Mouse (Mus musculus): ENCODE measurements at regions not wholly inside any gene's neighbourhood (a gene's known extent, or its start where the extent isn't known, plus 50 kb on each side); places are given as distances from the start of the nearest gene placed in this dataset.
"Not testable (repeated sequence)": the region's sequence is repeated elsewhere in the genome, so short reads cannot be mapped to it uniquely, and the experiment has no call there.

GRCm38 (mm10) chr16:12699557-12699956 lies 409.9 kb upstream of the Ercc4 start:
- no peak for DNase-seq (ENCODE audit: extremely low read depth, insufficient read length, low spot score)

- no peak for DNase-seq (ENCODE audit: extremely low read depth, insufficient read length, low spot score)
Observed at GRCm38 (mm10) chr16:12700088-12700487, 409.4 kb upstream of the Ercc4 start.

- DNase-seq (ENCODE audit: extremely low read depth, insufficient read length, low spot score) = no peak
Observed at GRCm38 (mm10) chr16:12703818-12704590, 405.5 kb upstream of the Ercc4 start.

GRCm38 (mm10) chr16:12706907-12707306 lies 402.6 kb upstream of the Ercc4 start:
- DNase-seq (ENCODE audit: extremely low read depth, insufficient read length, low spot score) = no peak

DNA sequence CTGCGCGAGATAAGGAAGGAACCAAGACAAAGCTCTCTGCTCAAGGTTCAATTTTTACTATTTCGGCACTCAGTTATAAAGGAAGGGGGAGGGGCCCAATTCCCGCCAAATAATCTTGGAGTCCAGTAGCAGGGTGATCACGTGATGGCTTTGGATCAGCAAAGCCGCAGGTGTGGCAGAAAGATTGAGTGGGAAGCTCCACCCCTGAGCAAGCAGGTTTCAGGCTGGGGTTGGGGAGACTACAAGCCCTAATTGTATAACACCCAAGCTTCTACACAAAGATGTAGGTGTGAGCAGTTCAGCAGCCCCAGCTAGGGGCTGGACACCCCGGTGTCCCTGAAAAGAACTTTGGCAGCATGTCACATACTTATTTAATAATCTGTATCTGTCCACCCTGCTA lies 388.1 kb upstream of the Ercc4 start:
- not testable (repeated sequence) for DNase-seq (ENCODE audit: extremely low read depth, insufficient read length, low spot score)

- DNase-seq (ENCODE audit: extremely low read depth, insufficient read length, low spot score) = no peak
Observed at GRCm38 (mm10) chr16:12726043-12726442, 383.4 kb upstream of the Ercc4 start.

DNA sequence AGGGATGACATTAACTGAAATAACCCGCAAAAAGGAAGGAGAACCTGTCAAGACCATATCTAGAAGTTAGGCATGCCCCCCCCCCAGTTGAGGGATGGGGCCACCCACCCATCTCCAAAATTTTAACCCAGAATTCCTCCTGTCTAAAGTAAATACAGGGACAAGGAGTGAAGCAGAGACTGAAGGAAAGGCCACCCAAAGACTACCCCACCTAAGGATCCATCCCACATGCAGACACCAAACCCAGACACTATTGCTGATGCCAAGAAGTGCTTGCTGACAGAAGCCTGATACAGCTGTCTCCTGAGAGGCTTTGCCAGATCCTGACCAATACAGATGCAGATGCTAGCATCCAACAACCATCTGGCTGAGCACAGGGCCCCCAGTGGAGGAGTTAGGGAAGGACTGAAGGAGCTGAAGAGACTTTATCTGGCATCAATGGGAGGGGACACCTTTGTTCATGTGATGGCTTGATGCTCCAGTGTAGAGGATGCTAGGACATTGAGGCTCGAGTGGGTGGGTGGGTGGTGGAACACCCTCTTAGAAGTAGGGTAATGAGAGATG lies 379.2 kb upstream of the Ercc4 start:
- DNase-seq (ENCODE audit: extremely low read depth, insufficient read length, low spot score) = not testable (repeated sequence)

- DNase-seq (ENCODE audit: extremely low read depth, insufficient read length, low spot score) = no peak
Observed at GRCm38 (mm10) chr16:12731588-12731987, 377.9 kb upstream of the Ercc4 start.

- DNase-seq (ENCODE audit: extremely low read depth, insufficient read length, low spot score) = peak; percentile 32
Observed at GRCm38 (mm10) chr16:12742472-12742871, 367.0 kb upstream of the Ercc4 start.

GRCm38 (mm10) chr16:12753181-12753580 lies 356.3 kb upstream of the Ercc4 start:
- DNase-seq (ENCODE audit: extremely low read depth, insufficient read length, low spot score) = no peak

- DNase-seq (ENCODE audit: extremely low read depth, insufficient read length, low spot score) = no peak
Observed at GRCm38 (mm10) chr16:12754361-12754760, 355.1 kb upstream of the Ercc4 start.

- no peak for DNase-seq (ENCODE audit: extremely low read depth, insufficient read length, low spot score)
Observed at GRCm38 (mm10) chr16:12758594-12758993, 350.9 kb upstream of the Ercc4 start.

- no peak for DNase-seq (ENCODE audit: extremely low read depth, insufficient read length, low spot score)
Observed at GRCm38 (mm10) chr16:12764166-12764565, 345.3 kb upstream of the Ercc4 start.

GRCm38 (mm10) chr16:12764608-12765007 lies 344.9 kb upstream of the Ercc4 start:
- DNase-seq (ENCODE audit: extremely low read depth, insufficient read length, low spot score) = no peak

DNA sequence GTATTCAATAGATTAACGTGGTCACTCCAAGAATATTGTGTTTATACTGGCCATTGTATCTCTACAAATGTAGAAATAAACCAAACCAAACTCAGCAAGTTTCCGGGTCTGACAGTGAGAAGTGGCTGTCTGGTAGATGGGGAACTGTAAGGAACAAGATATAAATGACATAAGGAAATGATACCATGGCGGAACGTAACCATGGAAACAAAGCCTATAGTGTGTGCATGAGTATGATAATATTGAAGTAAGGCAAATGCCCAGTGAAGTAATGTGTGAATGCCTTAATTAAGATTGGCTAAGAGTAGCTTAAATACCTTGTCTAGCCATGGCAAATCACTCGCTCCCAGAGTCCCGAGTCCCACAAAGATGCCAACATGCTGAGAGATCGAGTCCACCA lies 342.6 kb upstream of the Ercc4 start:
- no peak for DNase-seq (ENCODE audit: extremely low read depth, insufficient read length, low spot score)

DNA sequence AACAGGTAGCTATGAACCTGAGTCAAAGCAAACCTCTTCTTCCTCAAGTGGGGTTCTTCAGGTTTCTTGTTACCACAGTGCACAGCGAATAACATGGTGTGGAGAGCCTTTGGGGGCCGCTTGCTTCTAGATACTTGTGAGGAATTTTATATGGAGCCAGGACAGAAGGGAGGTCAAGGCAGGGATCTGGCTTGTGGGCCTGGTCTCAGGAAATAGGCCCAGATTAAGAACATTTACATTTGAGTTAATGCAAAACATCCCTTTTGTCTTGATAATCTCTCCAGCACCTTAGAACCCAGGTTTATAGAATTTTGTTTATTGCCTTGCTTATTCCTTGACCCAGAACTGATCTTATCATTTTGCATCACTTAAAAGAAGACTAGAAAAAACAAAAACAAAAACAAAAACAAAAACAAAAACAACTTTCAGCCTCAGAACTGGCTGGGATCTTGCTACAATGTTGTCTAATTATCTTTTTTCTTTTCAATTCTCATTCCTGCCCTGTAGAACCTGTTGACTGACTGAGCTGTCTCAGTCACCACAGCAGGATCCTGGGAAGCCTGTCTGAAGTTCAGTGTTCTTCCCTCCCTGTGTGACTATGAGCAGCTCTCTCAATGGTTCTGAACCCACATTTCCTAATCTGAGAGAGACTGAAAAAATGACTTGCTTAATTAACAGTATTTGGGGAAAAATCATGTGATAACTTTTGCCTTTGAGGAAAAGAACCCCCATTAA lies 341.2 kb upstream of the Ercc4 start:
- no peak for DNase-seq (ENCODE audit: extremely low read depth, insufficient read length, low spot score)

GRCm38 (mm10) chr16:12770482-12770881 lies 339.0 kb upstream of the Ercc4 start:
- DNase-seq (ENCODE audit: extremely low read depth, insufficient read length, low spot score) = no peak

DNA sequence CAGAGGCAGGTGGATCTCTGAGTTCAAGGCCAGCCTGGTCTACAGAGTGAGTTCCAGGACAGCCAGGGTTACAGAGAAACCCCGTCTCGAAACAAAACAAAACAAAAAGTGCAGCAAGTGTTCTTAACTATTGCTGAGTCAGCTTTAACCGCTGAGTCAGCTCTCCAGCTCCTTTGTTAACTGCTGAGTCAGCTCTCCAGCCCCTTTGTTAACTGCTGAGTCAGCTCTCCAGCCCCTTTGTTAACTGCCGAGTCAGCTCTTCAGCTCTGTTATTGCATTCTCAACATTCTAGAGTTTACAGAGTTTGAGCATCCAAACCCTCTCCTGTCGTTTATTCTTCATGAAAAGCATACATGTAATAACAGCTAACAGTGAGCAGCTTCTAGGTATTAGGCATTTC lies 336.9 kb upstream of the Ercc4 start:
- DNase-seq (ENCODE audit: extremely low read depth, insufficient read length, low spot score) = no peak

- no peak for DNase-seq (ENCODE audit: extremely low read depth, insufficient read length, low spot score)
Observed at GRCm38 (mm10) chr16:12775876-12776275, 333.6 kb upstream of the Ercc4 start.

- DNase-seq (ENCODE audit: extremely low read depth, insufficient read length, low spot score) = no peak
Observed at GRCm38 (mm10) chr16:12779079-12779478, 330.4 kb upstream of the Ercc4 start.

GRCm38 (mm10) chr16:12780635-12781034 lies 328.8 kb upstream of the Ercc4 start:
- no peak for DNase-seq (ENCODE audit: extremely low read depth, insufficient read length, low spot score)

DNA sequence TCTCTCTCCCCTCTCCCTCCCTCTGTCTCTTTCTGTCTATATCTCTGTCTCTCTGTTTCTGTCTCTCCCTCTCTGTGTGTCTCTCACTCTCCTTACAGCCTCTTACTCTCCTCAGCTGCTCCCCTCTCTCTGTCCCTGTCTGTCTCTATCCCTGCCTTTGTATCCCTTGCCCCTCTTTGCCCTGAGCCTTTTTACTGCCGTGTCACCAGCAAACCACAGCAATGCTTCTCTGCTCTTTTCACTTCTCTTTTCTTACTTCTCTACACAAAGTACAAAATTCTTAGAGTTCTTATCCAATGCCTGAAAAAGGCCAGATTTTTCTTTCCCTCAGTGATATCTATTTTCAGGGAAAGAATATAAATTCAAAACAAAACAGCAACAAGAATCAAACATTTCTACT lies 323.7 kb upstream of the Ercc4 start:
- DNase-seq (ENCODE audit: extremely low read depth, insufficient read length, low spot score) = no peak

All from 3134 (cell line).